24 mouse cellular contexts compared by ENCODE assay signal in the genomic region with DNA sequence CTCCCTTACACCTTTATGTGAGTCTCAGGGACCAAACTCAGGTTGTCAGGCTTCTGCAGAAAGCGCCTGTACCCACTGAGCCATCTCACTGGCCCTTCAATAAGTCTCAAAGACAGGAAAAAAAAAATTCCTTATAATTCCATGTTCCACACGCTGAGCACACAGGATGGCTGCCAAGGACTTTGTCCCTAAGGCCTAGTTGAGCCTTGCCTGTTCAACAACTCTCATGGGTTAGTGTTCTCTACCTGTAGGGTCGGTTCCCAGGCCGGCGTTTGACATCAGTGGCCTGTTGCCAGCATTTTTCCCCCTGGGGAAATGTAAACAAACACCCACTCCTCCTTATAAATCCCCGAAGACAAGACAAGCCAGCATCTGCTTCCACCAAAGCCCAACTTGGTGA.
"Had no signal": no experiment of that assay in that cellular context is flagged by ENCODE, and none has a peak within 500 bp of the region (broad histone marks: within the 10 kb centered on the region; RNA-seq: fewer than 3 reads in every experiment).

No protein-coding gene starts in this region.

- ATAC-seq: hindbrain, embryonic 16.5 days; inflammation-experienced regulatory T-cells, adult 6 months had no signal

- H3K27me3 ChIP-seq: heart, embryonic 13.5 days; heart, embryonic 15.5 days; intestine, embryonic 15.5 days; kidney, embryonic 15.5 days; limb, embryonic 12.5 days; liver, embryonic 13.5 days; liver, embryonic 15.5 days had no signal

- H3K9ac ChIP-seq: heart, embryonic 13.5 days; heart, embryonic 15.5 days; hindbrain, embryonic 14.5 days; intestine, embryonic 15.5 days; kidney, embryonic 15.5 days; limb, embryonic 12.5 days; liver, embryonic 13.5 days; liver, embryonic 15.5 days; liver, postnatal 0 days had no signal

- H3K4me3 ChIP-seq: heart, adult 2 months; heart, embryonic 13.5 days; heart, embryonic 15.5 days; intestine, embryonic 15.5 days; kidney, embryonic 15.5 days; layer of hippocampus, adult 2 months; left cerebral cortex, adult 2 months; limb, embryonic 10.5 days; limb, embryonic 12.5 days; liver, embryonic 13.5 days; liver, embryonic 15.5 days had no signal

- H3K27ac ChIP-seq: heart, adult 2 months; heart, embryonic 13.5 days; heart, embryonic 15.5 days; hindbrain, embryonic 14.5 days; intestine, embryonic 15.5 days; kidney, embryonic 15.5 days; kidney, postnatal 0 days; layer of hippocampus, adult 2 months; left cerebral cortex, adult 2 months; limb, embryonic 10.5 days; limb, embryonic 12.5 days; liver, embryonic 13.5 days; liver, embryonic 15.5 days had no signal

- H3K4me2 ChIP-seq: heart, embryonic 11.5 days; heart, embryonic 13.5 days; heart, embryonic 15.5 days; hindbrain, embryonic 14.5 days; intestine, embryonic 15.5 days; kidney, embryonic 15.5 days; limb, embryonic 12.5 days; liver, embryonic 11.5 days; liver, embryonic 13.5 days; liver, embryonic 15.5 days had no signal

- H3K36me3 ChIP-seq: heart, embryonic 13.5 days; heart, embryonic 15.5 days; intestine, embryonic 15.5 days; kidney, embryonic 15.5 days; limb, embryonic 10.5 days; limb, embryonic 12.5 days; liver, embryonic 13.5 days; liver, embryonic 15.5 days had no signal

- DNase-seq: gastrocnemius, postnatal 14 days; gastrocnemius, postnatal 36 days; heart, adult 2 months; heart, postnatal 14 days; heart, postnatal 36 days; kidney, postnatal 4 days; liver; liver, embryonic 13.5 days had no signal

- H3K4me1 ChIP-seq: intestine, embryonic 15.5 days had no signal

- H3K9me3 ChIP-seq: heart, embryonic 13.5 days; heart, embryonic 15.5 days; intestine, embryonic 15.5 days; kidney, embryonic 15.5 days; limb, embryonic 10.5 days; limb, embryonic 12.5 days; liver, embryonic 13.5 days; liver, embryonic 15.5 days had no signal
